Mouse (Mus musculus) monocyte, adult 5-6 weeks (primary cell): ENCODE results near the gene Mbnl1. TPM values are rescaled to one million over a fixed set of nuclear protein-coding genes. Genes with fewer than 3 reads are reported as not detected.
"Not testable (repeated sequence)": the region's sequence is repeated elsewhere in the genome, so short reads cannot be mapped to it uniquely, and the experiment has no call there.

Experiments
- ATAC-seq: fragments of 153-309, 156-312 bp; replicated peaks from 2 replicates; pipeline ENCODE4 v1.8.0; 2017; ENCODE audit warnings: mild to moderate bottlenecking; ENCODE audit not compliant: low TSS enrichment, insufficient number of reproducible peaks, severe bottlenecking, poor library complexity, low FRiP score
- total RNA-seq: library from RNA; stranded (forward); fragments of 200-1000, 200-491, 200-594 nt; gene quantifications from 3 replicates; pipeline ENCODE4 v1.2.3, GENCODE M21; 2017

Gene Mbnl1
- total RNA-seq, 1 experiment from 2014 or later: 804 TPM

DNA sequence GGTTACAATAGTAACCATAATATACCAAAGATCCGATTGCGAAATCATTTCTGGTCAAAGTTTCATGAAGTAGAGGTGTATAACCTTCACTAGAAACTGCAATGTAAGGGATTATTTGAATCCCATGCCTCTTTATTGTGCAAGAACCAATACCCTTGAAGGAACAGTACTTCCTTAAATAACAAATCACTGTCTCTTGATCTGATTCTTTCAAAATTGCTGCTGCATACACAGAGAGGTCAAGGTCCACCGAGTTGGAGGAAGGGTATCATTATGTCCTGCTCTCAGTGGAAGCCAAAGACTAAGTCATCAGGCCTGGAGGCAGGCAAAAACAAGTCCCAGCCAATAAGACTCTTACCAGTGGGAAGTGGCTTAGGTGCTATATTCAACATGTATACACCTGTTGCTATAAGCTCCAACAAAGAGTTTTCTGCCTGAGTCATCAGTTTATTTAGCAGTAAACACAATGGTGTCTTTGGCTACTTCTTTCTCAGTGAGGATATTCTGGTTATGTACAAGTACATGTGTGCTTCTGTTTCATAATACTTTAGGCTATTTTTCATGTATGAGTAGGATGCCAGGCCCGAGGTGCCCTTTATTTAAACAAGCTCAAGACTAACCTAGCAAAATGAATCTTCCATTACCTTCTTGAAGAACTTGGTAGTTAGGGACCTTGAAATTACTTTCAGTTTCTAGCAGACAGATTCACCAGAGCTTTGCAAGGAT is 13.5 kb downstream of the Mbnl1 start:
- ATAC-seq: 0 out of 2 replicates have a peak, but pooled peaks have one; percentile 32

DNA sequence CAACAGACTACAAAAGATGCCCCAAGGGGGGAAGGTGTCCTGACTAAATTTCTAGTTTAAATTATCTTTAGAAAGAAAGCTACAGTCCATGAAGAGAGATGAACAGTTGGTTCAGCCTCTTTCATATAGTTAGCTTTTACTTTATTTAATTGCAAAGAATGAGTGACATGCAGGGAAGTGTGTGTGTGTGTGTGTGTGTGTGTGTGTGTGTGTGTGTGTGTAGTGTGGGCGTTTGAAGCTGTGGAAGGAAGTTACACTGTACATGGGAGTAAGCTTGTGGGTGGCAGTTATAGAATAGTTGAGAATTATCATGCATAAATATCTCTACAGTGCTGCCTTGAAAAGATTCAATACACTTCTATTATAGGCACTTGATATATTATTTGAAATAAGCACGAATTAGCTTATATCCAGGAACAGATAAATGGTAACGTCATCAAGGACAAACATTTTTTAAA is 14.1 kb downstream of the Mbnl1 start:
- ATAC-seq: no peak

- ATAC-seq: no peak
These were observed 16.9 kb downstream of the Mbnl1 start for GRCm38 (mm10) chr3:60489509-60489908.

- not testable (repeated sequence) for ATAC-seq
These were observed 22.3 kb downstream of the Mbnl1 start for GRCm38 (mm10) chr3:60494774-60495535.

DNA sequence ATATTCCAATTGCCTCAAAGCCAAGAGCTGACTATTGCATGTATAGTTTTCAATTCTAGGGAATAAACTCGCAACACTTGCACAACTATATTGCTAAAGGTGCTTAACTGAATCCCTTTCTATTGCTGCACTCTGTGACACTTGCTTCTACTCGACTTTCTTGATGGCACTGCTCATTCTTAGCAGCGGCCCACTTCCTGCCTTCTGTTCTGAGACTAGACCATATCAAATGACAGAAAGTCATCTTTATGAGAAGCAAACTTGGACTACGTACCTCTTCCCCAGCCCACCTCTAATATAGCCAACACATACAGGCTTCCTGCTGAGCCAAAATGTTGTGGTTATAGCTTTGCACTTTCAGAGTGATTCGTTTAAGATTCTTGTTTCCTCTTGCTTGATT is 23.6 kb downstream of the Mbnl1 start:
- ATAC-seq: 0 out of 2 replicates have a peak, but pooled peaks have one; percentile 18

DNA sequence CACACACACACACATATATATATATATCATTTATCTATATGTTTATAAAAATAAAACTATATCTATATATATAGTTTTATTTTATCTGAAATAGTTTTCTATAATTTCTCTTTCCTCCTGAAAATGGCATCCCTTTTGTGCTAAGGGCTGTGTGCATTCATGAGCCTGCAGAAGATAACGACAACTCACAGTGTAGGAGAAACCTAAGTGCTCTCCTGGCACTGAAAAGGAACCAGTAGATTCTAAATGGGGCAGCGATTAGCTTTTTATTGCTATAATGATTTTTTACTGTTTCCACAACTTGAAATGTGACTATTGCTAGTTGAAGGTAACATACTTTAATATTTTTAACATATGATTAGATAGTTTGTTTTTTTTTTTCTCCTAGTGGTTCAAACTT is 25.5 kb downstream of the Mbnl1 start:
- no peak for ATAC-seq

GRCm38 (mm10) chr3:60498646-60499045 is 26.0 kb downstream of the Mbnl1 start:
- ATAC-seq: no peak

- ATAC-seq: no peak
These were observed 26.5 kb downstream of the Mbnl1 start for GRCm38 (mm10) chr3:60499157-60499578.

GRCm38 (mm10) chr3:60499718-60500450 is 27.3 kb downstream of the Mbnl1 start:
- no peak for ATAC-seq

DNA sequence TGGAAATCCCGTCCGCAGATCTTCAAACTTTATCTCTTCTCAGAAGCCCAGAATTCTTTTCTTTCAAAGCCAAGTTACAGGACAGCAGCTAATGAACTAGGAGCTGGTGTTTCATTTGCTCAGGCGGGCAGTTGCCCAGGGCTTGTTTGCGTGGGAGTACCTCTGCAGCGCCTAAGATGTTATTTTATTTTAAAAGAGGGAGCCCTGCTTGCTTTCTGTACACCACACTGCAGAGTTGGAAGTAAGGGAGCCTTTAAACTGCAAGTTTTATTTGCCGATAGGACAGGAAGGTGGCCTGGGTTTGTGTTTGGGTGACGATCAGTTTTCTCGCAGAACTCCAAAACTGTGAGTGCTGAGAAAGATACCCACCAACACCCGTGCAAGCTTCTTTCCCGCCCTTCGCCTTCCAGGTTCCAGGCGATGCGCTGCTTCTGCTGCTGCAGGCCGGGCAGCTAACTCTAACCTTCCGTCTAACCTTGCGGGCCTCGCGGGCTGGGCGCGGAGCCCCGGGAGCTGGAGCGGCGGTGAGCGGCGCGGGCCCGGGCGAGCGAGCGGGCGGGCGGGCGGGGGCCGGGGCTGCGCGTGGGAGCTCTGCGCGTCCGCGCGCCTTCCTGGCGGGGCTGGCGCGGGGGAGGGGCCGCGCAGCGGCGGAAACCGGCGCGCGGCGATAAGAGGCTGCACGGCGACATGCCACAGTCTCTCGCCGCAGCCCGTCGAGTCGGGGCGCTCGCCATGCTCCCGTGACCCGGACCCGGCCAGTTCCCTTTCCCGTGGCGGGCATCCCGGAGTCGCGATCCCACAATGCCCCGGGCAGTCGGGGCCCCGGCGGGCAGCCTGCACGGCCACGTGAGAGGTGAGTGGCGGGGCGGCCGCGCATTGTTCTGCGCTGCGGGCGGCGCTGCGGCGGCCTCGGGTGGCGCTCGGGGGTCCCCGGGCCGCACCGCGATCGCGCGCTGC is 28.2 kb downstream of the Mbnl1 start:
- peak; percentile 33; the same call in 1 of the 2 replicates for ATAC-seq

DNA sequence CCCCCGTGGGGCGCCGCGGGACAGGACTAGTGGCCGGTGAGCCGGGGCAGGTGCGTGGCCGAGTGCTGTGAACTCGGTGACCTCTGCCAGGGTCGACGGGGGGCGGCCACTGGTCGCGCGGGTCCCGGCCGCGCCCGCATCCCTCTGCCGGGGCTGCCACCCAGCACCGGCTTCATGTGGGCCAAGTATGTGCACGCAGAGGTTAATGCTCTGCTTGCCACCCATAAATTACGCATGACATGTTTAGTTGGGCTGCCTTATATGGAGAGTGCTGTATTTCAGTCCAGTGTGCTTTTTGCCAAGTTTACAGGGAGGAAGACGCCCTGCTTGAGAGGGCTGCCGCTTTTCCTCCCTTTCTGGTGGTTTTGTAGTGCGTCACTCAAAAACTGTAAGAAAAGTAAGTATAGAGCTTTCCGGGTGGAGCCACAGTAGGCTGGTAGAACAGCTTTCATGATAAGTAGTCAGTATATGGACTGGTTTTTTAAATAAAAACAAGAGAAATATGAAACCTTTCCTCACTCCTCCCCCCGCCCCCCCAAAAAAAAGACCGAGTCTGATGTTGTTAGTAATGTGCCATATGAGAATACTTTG is 29.0 kb downstream of the Mbnl1 start:
- peak; percentile 85 for ATAC-seq

DNA sequence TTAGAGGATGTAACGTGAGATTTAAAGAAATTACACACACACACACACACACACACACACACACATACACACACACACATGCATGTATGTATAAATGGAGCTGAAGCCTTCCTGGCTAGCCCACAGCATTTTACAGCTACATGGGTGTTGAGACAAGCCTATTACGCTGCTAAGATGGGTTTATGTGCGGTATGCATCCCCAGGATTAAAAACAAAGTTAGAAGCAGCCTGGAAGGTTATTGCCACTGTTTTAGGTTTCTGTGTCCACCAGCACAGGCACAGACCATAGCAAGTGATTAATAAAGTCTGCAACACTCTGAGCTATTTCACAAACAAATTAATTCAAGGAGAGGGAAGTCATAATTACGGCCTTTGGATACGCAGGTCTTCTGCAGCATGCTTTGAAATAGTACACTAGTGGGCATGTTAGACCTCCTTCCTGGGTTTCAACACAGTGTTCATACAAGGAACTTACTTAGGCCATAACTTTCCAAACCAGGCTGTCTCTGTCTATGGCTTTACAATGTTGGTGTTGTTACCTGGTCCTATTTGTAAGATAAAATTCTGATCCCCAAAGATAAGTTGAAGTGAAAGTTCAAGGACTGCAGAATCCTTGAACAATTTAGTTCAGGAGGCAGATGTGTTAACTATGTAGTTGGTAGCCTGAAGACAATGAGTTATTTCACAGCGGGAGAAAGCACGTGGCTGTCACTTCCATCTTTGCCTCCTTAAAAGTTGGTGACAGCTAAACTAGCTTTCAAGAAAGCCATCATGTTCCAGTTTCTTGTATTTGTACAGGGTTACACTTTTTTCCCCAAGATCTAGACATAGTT is 29.7 kb downstream of the Mbnl1 start:
- ATAC-seq: no peak; the same call in 1 of the 2 replicates

DNA sequence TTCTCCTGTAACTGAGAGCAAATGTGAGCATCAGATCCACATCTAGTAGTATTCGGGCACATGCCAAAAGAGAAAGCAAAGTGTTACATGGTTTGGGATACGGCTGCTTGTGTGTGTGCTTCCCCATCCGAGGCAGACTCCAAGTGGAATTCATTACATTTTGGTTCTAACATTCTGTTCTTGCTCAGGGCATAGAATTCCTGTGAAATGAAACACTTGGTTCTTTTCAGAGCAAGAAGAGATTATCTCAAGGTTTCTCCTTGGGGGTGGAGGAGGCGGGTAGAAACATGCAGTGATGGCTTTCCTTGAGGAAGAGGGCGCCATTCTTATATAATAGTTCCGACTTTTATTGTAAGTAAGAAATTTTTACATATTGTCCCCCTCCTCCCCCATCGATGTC is 30.6 kb downstream of the Mbnl1 start:
- no peak for ATAC-seq

DNA sequence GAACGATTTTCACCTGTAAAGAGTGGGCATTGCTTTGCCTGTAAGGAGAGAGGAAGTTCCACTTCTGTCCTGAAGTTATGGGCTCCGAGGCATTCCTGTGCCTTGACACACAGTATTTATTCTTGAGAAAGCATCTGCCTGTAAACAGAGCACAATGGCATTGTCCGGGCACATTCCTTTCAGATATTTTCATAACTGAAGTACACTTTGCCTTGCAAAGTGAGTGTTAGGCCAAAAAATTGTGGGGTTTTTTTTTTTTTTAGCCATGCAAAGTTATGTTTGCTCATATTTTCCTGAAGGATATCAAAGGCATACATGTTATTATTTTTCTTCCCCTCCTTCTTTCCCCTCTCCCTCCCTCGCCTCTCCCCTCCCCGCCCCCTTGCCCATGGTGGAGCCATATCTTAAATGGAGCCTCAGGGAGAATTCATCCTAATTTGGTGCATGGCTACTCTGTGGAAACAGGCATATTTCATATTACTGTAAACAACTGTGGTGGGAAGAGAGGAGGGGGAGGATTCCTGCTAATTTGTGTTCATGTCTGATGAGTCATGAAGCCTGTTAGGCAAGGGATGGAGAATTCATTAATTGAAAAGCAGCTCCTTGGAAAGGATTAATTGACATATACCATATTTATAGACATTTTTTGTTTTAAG is 32.3 kb downstream of the Mbnl1 start:
- ATAC-seq: no peak

DNA sequence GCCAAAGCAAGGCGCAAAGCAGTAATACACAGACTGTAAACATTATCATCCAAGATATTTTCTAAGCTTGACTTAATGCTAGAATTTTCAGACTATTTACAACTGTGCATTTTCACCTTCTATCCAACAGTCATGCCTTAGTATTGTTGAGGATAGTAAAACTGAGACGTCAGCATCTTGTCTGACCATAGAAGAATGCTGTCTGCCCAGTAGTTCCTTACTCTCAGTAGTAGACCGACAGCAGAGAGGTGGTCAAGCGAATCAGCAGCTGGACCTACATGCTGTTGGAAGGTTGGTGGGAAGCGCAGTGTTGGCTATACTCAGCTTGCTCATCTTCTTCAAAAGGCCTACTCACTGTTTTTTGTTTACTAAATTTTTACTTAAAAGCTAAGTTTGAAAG is 34.2 kb downstream of the Mbnl1 start:
- ATAC-seq: no peak

- ATAC-seq: no peak
These were observed 34.9 kb downstream of the Mbnl1 start for GRCm38 (mm10) chr3:60507496-60507895.

- peak; percentile 53 for ATAC-seq
These were observed 35.3 kb downstream of the Mbnl1 start for GRCm38 (mm10) chr3:60507979-60508378.
